In the genomic region with DNA sequence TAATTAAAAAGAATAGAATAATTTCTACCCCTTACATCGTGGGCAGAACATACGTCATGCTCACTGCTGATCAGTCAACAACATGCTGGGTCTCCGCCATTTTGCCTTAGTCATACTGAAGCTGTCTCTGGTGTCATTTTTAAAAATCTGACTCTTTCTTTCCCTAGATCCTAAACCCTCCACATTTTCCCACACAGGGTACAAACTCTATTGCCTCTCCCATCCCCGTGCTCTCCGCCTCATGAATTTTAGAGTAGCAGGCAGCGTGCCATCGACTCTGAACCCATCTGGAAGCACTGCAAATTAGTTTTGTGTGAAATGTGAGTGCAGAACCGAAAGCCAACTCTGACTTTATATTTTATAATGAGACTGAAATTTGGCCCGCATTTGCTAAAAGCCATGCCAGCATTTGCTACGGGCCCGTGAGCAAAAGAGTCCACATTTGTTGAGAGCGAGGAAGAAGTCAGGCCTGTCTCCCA, we compare ENCODE assay signal across 9 mouse cellular contexts.
DNase-seq lines count a peak whose midpoint lies in the region; ATAC-seq and TF ChIP-seq lines count a peak whose summit lies in the region.
"Had no signal": no experiment of that assay in that cellular context is flagged by ENCODE, and none has a peak within 500 bp of the region (broad histone marks: within the 10 kb centered on the region; RNA-seq: fewer than 3 reads in every experiment).

No protein-coding gene starts in this region.

- H3K27me3 ChIP-seq in neural tube, embryonic 12.5 days (replicated peaks), result no peaks in the 10 kb centered on the region
- H3K27me3 ChIP-seq: megakaryocyte, embryonic 14.5 days had no signal

- peak; percentile 4 for DNase-seq in adrenal gland, adult 2 months
- no peak for DNase-seq in adrenal gland, adult 18-20 months (ENCODE audit: low spot score in 2 of 2)
- DNase-seq in neural tube, embryonic 10.5 days (ENCODE audit: extremely low spot score, low spot score), result no peak
- peak; percentile 79 for DNase-seq in kidney, adult 11 months
- DNase-seq in left cerebral cortex, adult 2 months (ENCODE audit: extremely low spot score in 1 of 2, low spot score in 2 of 2), result peak; percentile 40 to 47
- no peak for DNase-seq in MN1 (ENCODE audit: low spot score)

- no peaks in the 10 kb centered on the region for H3K9me3 ChIP-seq in neural tube, embryonic 12.5 days
- H3K9me3 ChIP-seq: megakaryocyte, embryonic 14.5 days had no signal

- H3K9ac ChIP-seq in neural tube, embryonic 12.5 days, result no peak overlapping the region

- no peak for TF ChIP-seq CTCF in left cerebral cortex, adult 2 months (IDR thresholded peaks at IDR 0.05)

- peaks cover 6% of the 10 kb centered on the region; the same call in 1 of the 2 replicates for H3K4me1 ChIP-seq in neural tube, embryonic 12.5 days
- H3K4me1 ChIP-seq: megakaryocyte, embryonic 14.5 days had no signal

- intact Hi-C loops in left cerebral cortex, adult 2 months (cut with DNase I), result no loop called here

- peak; percentile 61 for ATAC-seq in neural tube, embryonic 12.5 days (ENCODE audit: low FRiP score, low read depth)
- no peak for ATAC-seq in erythroid progenitor cell, adult 5-6 weeks (replicated peaks; ENCODE audit: low FRiP score, poor library complexity, severe bottlenecking)

- no peak overlapping the region for H3K4me2 ChIP-seq in neural tube, embryonic 12.5 days (replicated peaks)

- 72% methylated on average over 12 of the region's 12 CpGs for WGBS in neural tube, embryonic 12.5 days

- no peaks in the 10 kb centered on the region for H3K36me3 ChIP-seq in neural tube, embryonic 12.5 days

- no peak overlapping the region for H3K4me3 ChIP-seq in neural tube, embryonic 12.5 days
- no peak overlapping the region for H3K4me3 ChIP-seq in left cerebral cortex, adult 2 months
- H3K4me3 ChIP-seq: megakaryocyte, embryonic 14.5 days had no signal

- no peak overlapping the region for H3K27ac ChIP-seq in neural tube, embryonic 12.5 days
- no peak overlapping the region for H3K27ac ChIP-seq in left cerebral cortex, adult 2 months

Comparison
In these comparisons a context has a peak if more than half of its experiments do, and no peak if none do; other contexts are left out.
1. DNase-seq: peak in adrenal gland, adult 2 months (single experiment), kidney, adult 11 months (single experiment) and left cerebral cortex, adult 2 months (2 of 2); none in adrenal gland, adult 18-20 months (0 of 2), neural tube, embryonic 10.5 days (single experiment) and MN1 (single experiment).